Mouse (Mus musculus): ENCODE data around the gene Os9.

DNA sequence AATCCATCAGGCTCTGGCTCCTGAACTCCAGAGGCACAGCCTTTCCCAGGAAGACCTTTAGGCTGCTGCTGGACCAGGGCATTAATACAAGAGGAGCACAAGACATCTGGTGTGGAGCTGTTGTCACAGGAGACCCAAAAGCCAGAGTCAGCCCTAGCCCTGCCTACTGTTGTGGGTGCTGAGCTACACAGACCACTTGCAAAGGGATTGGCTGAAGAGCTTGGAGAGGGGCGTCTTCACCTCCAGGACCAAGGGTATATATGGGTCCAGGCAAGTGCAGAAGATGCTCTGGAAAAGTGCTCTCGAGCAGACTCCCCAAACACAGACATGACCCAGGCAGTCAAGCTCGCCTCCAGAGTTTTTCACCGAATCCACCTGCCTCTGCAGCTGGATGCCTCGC is 73.0 kb downstream of the Os9 start, which contains the start of gene Cyp27b1:
- TF ChIP-seq EP300 (IDR thresholded peaks at IDR 0.05; ENCODE audit: low read depth), result no peak
- no peak for TF ChIP-seq CTCF (IDR thresholded peaks at IDR 0.05; ENCODE audit: low read depth)
